Mouse (Mus musculus) heart, embryonic 11.5 days (tissue): Measurements from ENCODE around the gene Fhad1. TPM values are rescaled to one million over a fixed set of nuclear protein-coding genes. Genes with fewer than 3 reads are reported as not detected.
"Not testable (repeated sequence)": the region's sequence is repeated elsewhere in the genome, so short reads cannot be mapped to it uniquely, and the experiment has no call there.

Experiments
- ATAC-seq: fragments of 200-750 bp; cut with Nextera tagmentation; replicated peaks from 2 replicates; pipeline ENCODE4 v1.8.0; 2017; ENCODE audit warnings: moderate library complexity; ENCODE audit not compliant: insufficient number of reproducible peaks, low FRiP score, low TSS enrichment
- H3K27ac ChIP-seq: fragments of 300-500 bp; sonication (generic); 2 replicates; pipeline ENCODE4 v1.5.1; 2014; ENCODE audit warnings: mild to moderate bottlenecking, low read depth, low read length
- H3K27me3 ChIP-seq: fragments of 300-500 bp; sonication (generic); 2 replicates; pipeline ENCODE4 v1.6.1; 2014; ENCODE audit warnings: mild to moderate bottlenecking, low read length, mixed read lengths; ENCODE audit not compliant: control insufficient read depth, insufficient read depth
- H3K36me3 ChIP-seq: fragments of 300-500 bp; sonication (generic); 2 replicates; pipeline ENCODE4 v1.6.1; 2014; ENCODE audit warnings: mild to moderate bottlenecking, low read length, moderate library complexity, mixed read lengths; ENCODE audit not compliant: control insufficient read depth, insufficient read depth
- H3K4me1 ChIP-seq: fragments of 300-500 bp; sonication (generic); 2 replicates; pipeline ENCODE4 v1.6.1; 2014; ENCODE audit warnings: low read length; ENCODE audit not compliant: control insufficient read depth, insufficient read depth
- H3K4me2 ChIP-seq: fragments of 300-500 bp; sonication (generic); 2 replicates; pipeline ENCODE4 v1.6.1; 2014; ENCODE audit warnings: mild to moderate bottlenecking, moderate library complexity
- H3K4me3 ChIP-seq: fragments of 300-500 bp; sonication (generic); 2 replicates; pipeline ENCODE4 v1.5.1; 2014; ENCODE audit warnings: low read depth, low read length
- H3K9ac ChIP-seq: fragments of 300-500 bp; sonication (generic); 2 replicates; pipeline ENCODE4 v1.6.1; 2014; ENCODE audit warnings: mild to moderate bottlenecking, low read depth, low read length, moderate library complexity
- H3K9me3 ChIP-seq: fragments of 300-500 bp; sonication (generic); replicated peaks from 2 replicates; pipeline ENCODE4 v1.6.1; 2016; ENCODE audit warnings: low read length; ENCODE audit not compliant: control insufficient read depth
- WGBS: fragments of 180-500 bp; shearing (Covaris S2); extraction: QIAGEN DNeasy Blood & Tissue Kit; methylation state at CpG from one replicate; pipeline ENCODE4 v1.1.7; 2014; ENCODE audit not compliant: insufficient replicate concordance; 5-methylcytosine and 5-hydroxymethylcytosine counted together
- polyA plus RNA-seq: library from polyadenylated mRNA; unstranded; fragments of >200 nt; fragmentation: Nextera tagmentation; extraction: Ambion mirVana; gene quantifications from 2 replicates; pipeline ENCODE4 v1.2.1, GENCODE M21; 2014

Fhad1 gene
- polyA plus RNA-seq, 1 experiment from 2014 or later = 3.8 TPM

GRCm38 (mm10) chr4:142055600-142055999 lies 40.7 kb upstream of the Fhad1 start:
- Histone ChIP-seq H3K27me3 (no peaks in the 10 kb centered on the region), H3K9me3 (no peaks in the 10 kb centered on the region), H3K9ac (no peak overlapping the region), H3K4me1 (peaks cover 45% of the 10 kb centered on the region), H3K27ac (no peak overlapping the region), H3K36me3 (no peaks in the 10 kb centered on the region), H3K4me3 (no peak overlapping the region), H3K4me2 (no peak overlapping the region)
- WGBS = 67% methylated on average over 8 of the region's 8 CpGs
- ATAC-seq = no peak

- WGBS = 80% methylated on average over 11 of the region's 11 CpGs
- Histone ChIP-seq H3K27ac (no peak overlapping the region), H3K36me3 (no peaks in the 10 kb centered on the region), H3K9ac (no peak overlapping the region), H3K4me3 (no peak overlapping the region), H3K9me3 (no peaks in the 10 kb centered on the region), H3K4me1 (peaks cover 43% of the 10 kb centered on the region), H3K4me2 (no peak overlapping the region), H3K27me3 (no peaks in the 10 kb centered on the region)
- ATAC-seq = 0 out of 2 replicates have a peak, but pooled peaks have one; percentile 8
Measured at GRCm38 (mm10) chr4:142054580-142054979, 39.7 kb upstream of the Fhad1 start.

- Histone ChIP-seq H3K27me3 (no peaks in the 10 kb centered on the region), H3K36me3 (no peaks in the 10 kb centered on the region), H3K9ac (no peak overlapping the region), H3K9me3 (no peaks in the 10 kb centered on the region), H3K4me3 (no peak overlapping the region), H3K27ac (peak overlapping the region; percentile 42; the same call in 1 of the 2 replicates), H3K4me1 (peaks cover 38% of the 10 kb centered on the region), H3K4me2 (no peak overlapping the region)
- no peak for ATAC-seq
- WGBS = 37% methylated on average over 9 of the region's 9 CpGs
Measured at GRCm38 (mm10) chr4:142053661-142054448, 39.0 kb upstream of the Fhad1 start.

- no peaks in the 10 kb centered on the region for H3K36me3 ChIP-seq
- H3K9me3 ChIP-seq = no peaks in the 10 kb centered on the region
- H3K4me1 ChIP-seq = peaks cover 40% of the 10 kb centered on the region
- no peaks in the 10 kb centered on the region for H3K27me3 ChIP-seq
- 47% methylated on average over 4 of the region's 4 CpGs for WGBS
- H3K4me2 ChIP-seq = no peak overlapping the region
- H3K9ac ChIP-seq = no peak overlapping the region
- H3K4me3 ChIP-seq = no peak overlapping the region
- ATAC-seq = no peak
- H3K27ac ChIP-seq = no peak overlapping the region; the same call in 1 of the 2 replicates
Measured at GRCm38 (mm10) chr4:142053261-142053660, 38.4 kb upstream of the Fhad1 start.

- Histone ChIP-seq H3K9ac (no peak overlapping the region), H3K4me3 (no peak overlapping the region), H3K4me2 (peak overlapping the region; percentile 3; the same call in 1 of the 2 replicates), H3K27ac (no peak overlapping the region), H3K4me1 (peaks cover 37% of the 10 kb centered on the region), H3K27me3 (no peaks in the 10 kb centered on the region), H3K9me3 (no peaks in the 10 kb centered on the region), H3K36me3 (no peaks in the 10 kb centered on the region)
- ATAC-seq = no peak; the same call in 1 of the 2 replicates
- WGBS = 36% methylated on average over 22 of the region's 22 CpGs
Measured at GRCm38 (mm10) chr4:142052391-142053132, 37.7 kb upstream of the Fhad1 start.

GRCm38 (mm10) chr4:142051883-142052282 lies 37.0 kb upstream of the Fhad1 start:
- not testable (repeated sequence) for H3K4me3 ChIP-seq, H3K9me3 ChIP-seq, H3K4me2 ChIP-seq, H3K27ac ChIP-seq, H3K27me3 ChIP-seq, ATAC-seq, H3K36me3 ChIP-seq, H3K9ac ChIP-seq
- 85% methylated on average over 6 of the region's 6 CpGs for WGBS
- H3K4me1 ChIP-seq = peaks cover 32% of the 10 kb centered on the region

GRCm38 (mm10) chr4:142049963-142050362 lies 35.1 kb upstream of the Fhad1 start:
- Histone ChIP-seq H3K4me1 (peaks cover 32% of the 10 kb centered on the region), H3K9me3 (no peaks in the 10 kb centered on the region), H3K27me3 (no peaks in the 10 kb centered on the region), H3K4me2 (no peak overlapping the region), H3K9ac (no peak overlapping the region), H3K36me3 (no peaks in the 10 kb centered on the region), H3K4me3 (no peak overlapping the region), H3K27ac (no peak overlapping the region)
- 94% methylated on average over 5 of the region's 5 CpGs for WGBS
- no peak for ATAC-seq

- Histone ChIP-seq H3K9me3 (no peaks in the 10 kb centered on the region), H3K4me1 (peaks cover 30% of the 10 kb centered on the region), H3K9ac (no peak overlapping the region), H3K27me3 (no peaks in the 10 kb centered on the region), H3K4me3 (no peak overlapping the region), H3K4me2 (0 out of 2 replicates have a peak overlapping the region, but pooled peaks have one; percentile 11), H3K36me3 (no peaks in the 10 kb centered on the region), H3K27ac (no peak overlapping the region)
- 39% methylated on average over 8 of the region's 8 CpGs for WGBS
- ATAC-seq = no peak
Measured at GRCm38 (mm10) chr4:142048391-142048790, 33.5 kb upstream of the Fhad1 start.
